ENCODE assay signal across 31 mouse cellular contexts in genomic region chr1:91584969-91585835, GRCm38 (mm10). TPM values are rescaled to one million over a fixed set of nuclear protein-coding genes. Genes with fewer than 3 reads are reported as not detected.
DNase-seq lines count a peak whose midpoint lies in the region; ATAC-seq and TF ChIP-seq lines count a peak whose summit lies in the region.
"Had no signal": no experiment of that assay in that cellular context is flagged by ENCODE, and none has a peak within 500 bp of the region (broad histone marks: within the 10 kb centered on the region; RNA-seq: fewer than 3 reads in every experiment).

No protein-coding gene starts in this region.

- 0 out of 2 replicates have a peak, but pooled peaks cover 2% of the 10 kb centered on the region for H3K27me3 ChIP-seq in kidney, embryonic 16.5 days (ENCODE audit: insufficient read depth, low read length)
- 0 out of 2 replicates have a peak, but pooled peaks cover 12% of the 10 kb centered on the region for H3K27me3 ChIP-seq in limb, embryonic 10.5 days (ENCODE audit: low read depth, poor library complexity, severe bottlenecking)
- H3K27me3 ChIP-seq: embryonic facial prominence, embryonic 12.5 days; forebrain, embryonic 15.5 days; hindbrain, embryonic 12.5 days; midbrain, embryonic 15.5 days; neural tube, embryonic 15.5 days had no signal

- TF ChIP-seq CTCF in gastrocnemius, adult 2 months (IDR thresholded peaks at IDR 0.05): no peak

- no peaks in the 10 kb centered on the region for H3K36me3 ChIP-seq in kidney, embryonic 16.5 days (ENCODE audit: insufficient read depth, low read length)
- H3K36me3 ChIP-seq in limb, embryonic 10.5 days: no peaks in the 10 kb centered on the region
- H3K36me3 ChIP-seq: embryonic facial prominence, embryonic 12.5 days; forebrain, embryonic 10.5 days; forebrain, embryonic 15.5 days; hindbrain, embryonic 12.5 days; midbrain, embryonic 10.5 days; midbrain, embryonic 15.5 days; neural tube, embryonic 15.5 days had no signal

- H3K4me2 ChIP-seq in kidney, embryonic 16.5 days (replicated peaks; ENCODE audit: low read depth, low read length): no peak overlapping the region
- H3K4me2 ChIP-seq: embryonic facial prominence, embryonic 12.5 days; forebrain, embryonic 15.5 days; hindbrain, embryonic 12.5 days; midbrain, embryonic 15.5 days; neural tube, embryonic 15.5 days had no signal

- H3K9ac ChIP-seq in kidney, embryonic 16.5 days (replicated peaks; ENCODE audit: low read length): no peak overlapping the region
- H3K9ac ChIP-seq: embryonic facial prominence, embryonic 12.5 days; forebrain, embryonic 15.5 days; hindbrain, embryonic 12.5 days; liver, embryonic 14.5 days; midbrain, embryonic 15.5 days; neural tube, embryonic 15.5 days had no signal

- peak; percentile 63; the same call in 1 of the 2 replicates for ATAC-seq in kidney, embryonic 16.5 days (ENCODE audit: low FRiP score, low TSS enrichment)
- ATAC-seq: forebrain, embryonic 15.5 days; midbrain, embryonic 15.5 days had no signal

- no peaks in the 10 kb centered on the region for H3K9me3 ChIP-seq in kidney, embryonic 16.5 days (ENCODE audit: low read length)
- no peaks in the 10 kb centered on the region for H3K9me3 ChIP-seq in limb, embryonic 10.5 days (replicated peaks)
- H3K9me3 ChIP-seq: embryonic facial prominence, embryonic 12.5 days; forebrain, embryonic 10.5 days; forebrain, embryonic 15.5 days; hindbrain, embryonic 12.5 days; midbrain, embryonic 10.5 days; midbrain, embryonic 15.5 days; neural tube, embryonic 15.5 days had no signal

- peak; percentile 5 for DNase-seq in gastrocnemius, adult 2 months
- DNase-seq in gastrocnemius, postnatal 10 days: no peak
- DNase-seq in kidney, postnatal 4 days: no peak
- DNase-seq in limb, embryonic 10.5 days (ENCODE audit: low spot score): peak; percentile 55
- peak; percentile 30 for DNase-seq in mesoderm, embryonic 11.5 days (ENCODE audit: low read depth, low spot score)
- DNase-seq in cerebellum, postnatal 25 days: no peak
- DNase-seq in adrenal gland, adult (ENCODE audit: inconsistent age in 2 of 2, low spot score in 1 of 2): no peak
- DNase-seq: adrenal gland, adult 2 months; adrenal gland, postnatal 36 days; cerebellum, adult 18-20 months; cerebellum, postnatal 10 days; heart, postnatal 14 days; kidney, adult 11 months; kidney, postnatal 36 days; layer of hippocampus, postnatal 36 days; liver; lung, adult 2 months; lung, postnatal 14 days; retina, postnatal 1 day; right cerebral cortex, postnatal 14 days; thymus, adult 18-20 months; thymus, postnatal 25 days had no signal

- peaks cover 8% of the 10 kb centered on the region for H3K4me1 ChIP-seq in kidney, embryonic 16.5 days (ENCODE audit: insufficient read depth, low read length)
- peaks cover 53% of the 10 kb centered on the region for H3K4me1 ChIP-seq in limb, embryonic 10.5 days
- H3K4me1 ChIP-seq: forebrain, embryonic 10.5 days; forebrain, embryonic 15.5 days; hindbrain, embryonic 12.5 days; midbrain, embryonic 10.5 days; midbrain, embryonic 15.5 days had no signal

- 41% methylated on average over 17 of the region's 17 CpGs for WGBS in kidney, embryonic 16.5 days
- 73% methylated on average over 17 of the region's 17 CpGs for WGBS in limb, embryonic 10.5 days

- H3K27ac ChIP-seq in gastrocnemius, adult 2 months: no peak overlapping the region
- no peak overlapping the region for H3K27ac ChIP-seq in kidney, embryonic 16.5 days (ENCODE audit: low read length)
- H3K27ac ChIP-seq in limb, embryonic 10.5 days: peak overlapping the region; percentile 66; the same call in 1 of the 2 replicates
- H3K27ac ChIP-seq: embryonic facial prominence, embryonic 12.5 days; forebrain, embryonic 10.5 days; forebrain, embryonic 15.5 days; hindbrain, embryonic 12.5 days; liver, embryonic 14.5 days; midbrain, embryonic 10.5 days; midbrain, embryonic 15.5 days; neural tube, embryonic 15.5 days had no signal

- no peak overlapping the region for H3K4me3 ChIP-seq in gastrocnemius, adult 2 months
- H3K4me3 ChIP-seq in kidney, embryonic 16.5 days (ENCODE audit: low read length): no peak overlapping the region
- no peak overlapping the region for H3K4me3 ChIP-seq in limb, embryonic 10.5 days
- H3K4me3 ChIP-seq: embryonic facial prominence, embryonic 12.5 days; forebrain, embryonic 10.5 days; forebrain, embryonic 15.5 days; hindbrain, embryonic 12.5 days; midbrain, embryonic 10.5 days; midbrain, embryonic 15.5 days; neural tube, embryonic 15.5 days had no signal

- intact Hi-C loops in gastrocnemius, adult 2 months (cut with DNase I): no loop called here

RNA-seq across cellular contexts. Expression of gene Asb1, which starts 44.9 kb away (rescaled TPM):
- 10 to 100 TPM; 13.9 to 16.6 TPM for total RNA-seq in gastrocnemius, adult 2 months (2021)
- total RNA-seq in gastrocnemius, postnatal 10 days (2021): 10 to 100 TPM; 13.2 to 15.6 TPM
- 5.0 and 6.6 TPM in 2 replicates for polyA plus RNA-seq in kidney, embryonic 16.5 days (2015; fragmentation: Nextera tagmentation; extraction: Ambion mirVana)
- 6.2 and 6.5 TPM in 2 replicates for polyA plus RNA-seq in limb, embryonic 10.5 days (2016; fragmentation: Nextera tagmentation; extraction: Ambion mirVana)

Comparison
In these comparisons a context has a peak if more than half of its experiments do, and no peak if none do; other contexts are left out.
1. DNase-seq: peak in gastrocnemius, adult 2 months (single experiment), limb, embryonic 10.5 days (single experiment) and mesoderm, embryonic 11.5 days (single experiment); none in gastrocnemius, postnatal 10 days (single experiment), kidney, postnatal 4 days (0 of 2), cerebellum, postnatal 25 days (0 of 2) and adrenal gland, adult (0 of 2).